Mouse (Mus musculus) CD4-positive helper T cell, adult 2 months (primary cell): ENCODE measurements around the gene March6.

Source experiments
- DNase-seq: peaks from one replicate; pipeline ENCODE4 v3.0.0-alpha.2; 2012; ENCODE audit warnings: low read depth, missing footprints, low spot score

Gene March6

GRCm38 (mm10) chr15:31530659-31531445, at the start of gene March6:
Gene March6, minus strand, starts transcription at chr15:31531053.
- DNase-seq = peak; percentile 94

GRCm38 (mm10) chr15:31576076-31576475, 45.2 kb upstream of the March6 start:
- DNase-seq = no peak

GRCm38 (mm10) chr15:31573692-31574091, 42.8 kb upstream of the March6 start:
- DNase-seq = no peak

- no peak for DNase-seq
Measured at GRCm38 (mm10) chr15:31573287-31573686, 42.4 kb upstream of the March6 start.

GRCm38 (mm10) chr15:31571906-31572722, 41.3 kb upstream of the March6 start:
- no peak for DNase-seq

- DNase-seq = no peak
Measured at GRCm38 (mm10) chr15:31570959-31571358, 40.1 kb upstream of the March6 start.

- no peak for DNase-seq
Measured at GRCm38 (mm10) chr15:31569325-31570022, 38.6 kb upstream of the March6 start.

GRCm38 (mm10) chr15:31568581-31568996, 37.7 kb upstream of the March6 start:
- DNase-seq = no peak

- DNase-seq = no peak
Measured at GRCm38 (mm10) chr15:31567431-31567830, 36.6 kb upstream of the March6 start.

GRCm38 (mm10) chr15:31565786-31566185, 34.9 kb upstream of the March6 start:
- no peak for DNase-seq

GRCm38 (mm10) chr15:31565184-31565583, 34.3 kb upstream of the March6 start, which contains the start of gene Cmbl:
Gene Cmbl, plus strand, starts transcription at chr15:31565389.
- DNase-seq = no peak

- DNase-seq = no peak
Measured at GRCm38 (mm10) chr15:31563577-31564546, 33.0 kb upstream of the March6 start.

GRCm38 (mm10) chr15:31562847-31563246, 32.0 kb upstream of the March6 start:
- DNase-seq = no peak

GRCm38 (mm10) chr15:31561976-31562375, 31.1 kb upstream of the March6 start:
- DNase-seq = no peak

GRCm38 (mm10) chr15:31561390-31561789, 30.5 kb upstream of the March6 start:
- no peak for DNase-seq

GRCm38 (mm10) chr15:31554855-31555254, 24.0 kb upstream of the March6 start:
- DNase-seq = no peak

GRCm38 (mm10) chr15:31550381-31550780, 19.5 kb upstream of the March6 start:
- DNase-seq = no peak

- DNase-seq = no peak
Measured at GRCm38 (mm10) chr15:31547421-31547820, 16.6 kb upstream of the March6 start.

GRCm38 (mm10) chr15:31546291-31546690, 15.4 kb upstream of the March6 start:
- peak; percentile 48 for DNase-seq

- no peak for DNase-seq
Measured at GRCm38 (mm10) chr15:31545058-31545457, 14.2 kb upstream of the March6 start.

GRCm38 (mm10) chr15:31543246-31543645, 12.4 kb upstream of the March6 start:
- DNase-seq = no peak
